Mouse (Mus musculus) liver, postnatal 0 days (tissue): ENCODE results near the gene Bmpr1a. TPM values are rescaled to one million over a fixed set of nuclear protein-coding genes. Genes with fewer than 3 reads are reported as not detected.

ENCODE experiments used
- ATAC-seq: fragments of 200-750 bp; cut with Nextera tagmentation; 2 replicates; pipeline ENCODE4 v1.8.0; 2017; ENCODE audit warnings: mild to moderate bottlenecking, moderate library complexity
- DNase-seq: peaks from one replicate; pipeline ENCODE4 v3.0.0-alpha.2; 2016
- H3K27ac ChIP-seq: fragments of 300-500 bp; sonication (generic); 2 replicates; pipeline ENCODE4 v1.5.1; 2014; ENCODE audit warnings: antibody characterized with exemption, moderate library complexity, mild to moderate bottlenecking, low read depth
- H3K27me3 ChIP-seq: fragments of 300-500 bp; sonication (generic); 2 replicates; pipeline ENCODE4 v1.6.1; 2014; ENCODE audit warnings: low read length, control low read depth, mixed read lengths; ENCODE audit not compliant: insufficient read depth
- H3K36me3 ChIP-seq: fragments of 300-500 bp; sonication (generic); replicated peaks from 2 replicates; pipeline ENCODE4 v1.6.1; 2014; ENCODE audit warnings: mild to moderate bottlenecking, control low read depth, low read length, moderate library complexity, mixed read lengths; ENCODE audit not compliant: insufficient read depth
- H3K4me1 ChIP-seq: fragments of 300-500 bp; sonication (generic); 2 replicates; pipeline ENCODE4 v1.6.1; 2014; ENCODE audit warnings: antibody characterized with exemption, mild to moderate bottlenecking, control low read depth; ENCODE audit not compliant: insufficient read depth
- H3K4me2 ChIP-seq: fragments of 300-500 bp; sonication (generic); 2 replicates; pipeline ENCODE4 v1.6.1; 2014; ENCODE audit warnings: low read depth, mild to moderate bottlenecking, low read length, moderate library complexity, mixed read lengths
- H3K4me3 ChIP-seq: fragments of 300-500 bp; sonication (generic); 2 replicates; pipeline ENCODE4 v1.5.1; 2014; ENCODE audit warnings: low read depth, low read length
- H3K9ac ChIP-seq: fragments of 300-500 bp; sonication (generic); replicated peaks from 2 replicates; pipeline ENCODE4 v1.6.1; 2014; ENCODE audit warnings: mild to moderate bottlenecking, moderate library complexity
- H3K9me3 ChIP-seq: fragments of 300-500 bp; sonication (generic); 2 replicates; pipeline ENCODE4 v1.6.1; 2016; ENCODE audit warnings: mild to moderate bottlenecking, control low read depth, low read length, mixed read lengths
- CTCF ChIP-seq: sonication (generic); IDR thresholded peaks from 2 replicates; pipeline ENCODE4 v1.5.1; 2016; ENCODE audit warnings: antibody characterized with exemption, low read depth
- EP300 ChIP-seq: IDR thresholded peaks from 2 replicates; pipeline ENCODE4 v1.6.1; 2016; ENCODE audit warnings: antibody characterized with exemption, low read depth, mild to moderate bottlenecking
- WGBS: fragments of 180-500 bp; shearing (Covaris S2); extraction: QIAGEN DNeasy Blood & Tissue Kit; methylation state at CpG from one replicate; pipeline ENCODE4 v1.1.7; 2014; ENCODE audit not compliant: insufficient replicate concordance; 5-methylcytosine and 5-hydroxymethylcytosine counted together
- polyA plus RNA-seq: library from polyadenylated mRNA; unstranded; fragments of >200 nt; fragmentation: Nextera tagmentation; extraction: Ambion mirVana; gene quantifications from 2 replicates; pipeline ENCODE4 v1.2.1, GENCODE M21; 2015

Gene Bmpr1a
- polyA plus RNA-seq, 1 experiment from 2014 or later = 5.0 TPM

DNA sequence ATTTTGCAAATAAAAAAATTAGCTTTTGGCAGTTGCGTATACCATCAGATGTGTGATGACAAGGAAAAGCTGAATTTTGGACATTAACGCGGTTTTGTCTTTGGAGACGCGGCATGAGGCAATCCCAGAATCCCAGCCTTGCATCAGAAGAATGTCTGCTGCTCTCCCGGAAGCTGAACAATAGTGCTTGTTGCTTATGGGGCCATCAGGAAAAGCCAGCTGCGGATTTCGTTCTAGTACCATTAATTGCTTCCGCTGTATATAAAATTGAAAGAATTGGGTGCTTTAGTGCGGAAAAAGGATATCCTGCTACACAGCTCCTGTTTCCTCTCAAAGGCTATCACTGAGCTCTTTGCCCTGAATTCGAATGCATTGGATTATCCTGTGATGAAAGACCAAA, 8.8 kb upstream of the Bmpr1a start:
- no peak overlapping the region for H3K4me2 ChIP-seq
- no peak for DNase-seq

GRCm38 (mm10) chr14:34508842-34509439, 5.8 kb upstream of the Bmpr1a start:
- H3K27ac ChIP-seq = no peak overlapping the region
- DNase-seq = no peak
- 39% methylated on average over 7 of the region's 7 CpGs for WGBS

More for the DNA sequence above, 8.8 kb upstream of the Bmpr1a start:
- no peak for ATAC-seq
- no peaks in the 10 kb centered on the region for H3K9me3 ChIP-seq
- no peak overlapping the region for H3K4me3 ChIP-seq
- no peak overlapping the region for H3K9ac ChIP-seq
- H3K4me1 ChIP-seq = no peaks in the 10 kb centered on the region
- no peaks in the 10 kb centered on the region for H3K36me3 ChIP-seq
- WGBS = 27% methylated on average over 11 of the region's 11 CpGs
- 0 out of 2 replicates have a peak, but pooled peaks cover 5% of the 10 kb centered on the region for H3K27me3 ChIP-seq
- TF ChIP-seq EP300 (no peak), CTCF (no peak)
- no peak overlapping the region for H3K27ac ChIP-seq

DNA sequence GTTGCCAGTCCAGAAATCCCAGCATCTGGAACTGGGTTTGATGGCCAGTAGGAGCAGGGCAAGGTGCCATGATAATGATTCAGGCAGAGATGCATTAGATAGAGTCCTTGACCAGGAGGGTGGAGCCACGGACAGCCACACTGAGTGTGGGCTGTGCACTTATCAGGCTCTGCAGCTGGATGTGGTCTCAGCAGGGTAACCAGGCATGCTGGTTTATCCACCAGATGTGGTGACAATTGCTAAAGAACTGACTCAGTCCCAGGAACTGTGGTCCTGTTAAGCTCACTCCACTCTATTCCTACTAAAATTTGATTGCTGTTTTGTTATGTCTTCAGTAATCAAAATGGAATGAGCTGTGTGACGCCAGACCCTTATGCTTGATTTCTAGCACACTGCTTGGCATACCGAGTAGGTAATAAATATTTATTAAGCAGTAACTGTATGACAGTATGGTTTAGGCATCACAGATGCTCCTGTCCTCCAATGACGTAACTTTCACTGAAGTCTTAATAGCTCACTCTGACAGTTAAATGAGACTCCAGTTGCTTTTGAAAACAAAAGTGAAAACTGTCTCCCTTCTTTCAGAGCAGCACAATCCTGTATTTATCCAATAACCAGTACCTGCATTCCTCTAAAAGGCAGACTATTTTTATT, 5.2 kb upstream of the Bmpr1a start:
- no peak overlapping the region for H3K4me2 ChIP-seq
- H3K27me3 ChIP-seq = peaks cover 15% of the 10 kb centered on the region
- DNase-seq = no peak

More at GRCm38 (mm10) chr14:34508842-34509439, 5.8 kb upstream of the Bmpr1a start:
- H3K4me3 ChIP-seq = no peak overlapping the region
- no peak overlapping the region for H3K9ac ChIP-seq
- no peaks in the 10 kb centered on the region for H3K36me3 ChIP-seq
- H3K4me1 ChIP-seq = no peaks in the 10 kb centered on the region
- TF ChIP-seq EP300 = no peak
- TF ChIP-seq CTCF = no peak
- H3K4me2 ChIP-seq = no peak overlapping the region
- peaks cover 14% of the 10 kb centered on the region; the same call in 1 of the 2 replicates for H3K27me3 ChIP-seq
- no peaks in the 10 kb centered on the region for H3K9me3 ChIP-seq
- no peak for ATAC-seq

GRCm38 (mm10) chr14:34505309-34505708, 2.2 kb upstream of the Bmpr1a start:
- Histone ChIP-seq H3K4me1 (0 out of 2 replicates have a peak, but pooled peaks cover 2% of the 10 kb centered on the region), H3K27ac (no peak overlapping the region), H3K9me3 (no peaks in the 10 kb centered on the region), H3K4me2 (no peak overlapping the region), H3K4me3 (no peak overlapping the region), H3K36me3 (no peaks in the 10 kb centered on the region), H3K9ac (no peak overlapping the region), H3K27me3 (peaks cover 32% of the 10 kb centered on the region)
- TF ChIP-seq EP300 = no peak
- TF ChIP-seq CTCF = no peak
- DNase-seq (no peak), ATAC-seq (no peak)
- WGBS = 33% methylated on average over 7 of the region's 7 CpGs

More for the DNA sequence above, 5.2 kb upstream of the Bmpr1a start:
- WGBS = 45% methylated on average over 4 of the region's 4 CpGs
- no peaks in the 10 kb centered on the region for H3K9me3 ChIP-seq
- no peak for TF ChIP-seq EP300
- TF ChIP-seq CTCF = no peak
- H3K9ac ChIP-seq = no peak overlapping the region
- no peak overlapping the region for H3K4me3 ChIP-seq
- no peaks in the 10 kb centered on the region for H3K36me3 ChIP-seq
- ATAC-seq = no peak
- no peaks in the 10 kb centered on the region for H3K4me1 ChIP-seq
- H3K27ac ChIP-seq = no peak overlapping the region

DNA sequence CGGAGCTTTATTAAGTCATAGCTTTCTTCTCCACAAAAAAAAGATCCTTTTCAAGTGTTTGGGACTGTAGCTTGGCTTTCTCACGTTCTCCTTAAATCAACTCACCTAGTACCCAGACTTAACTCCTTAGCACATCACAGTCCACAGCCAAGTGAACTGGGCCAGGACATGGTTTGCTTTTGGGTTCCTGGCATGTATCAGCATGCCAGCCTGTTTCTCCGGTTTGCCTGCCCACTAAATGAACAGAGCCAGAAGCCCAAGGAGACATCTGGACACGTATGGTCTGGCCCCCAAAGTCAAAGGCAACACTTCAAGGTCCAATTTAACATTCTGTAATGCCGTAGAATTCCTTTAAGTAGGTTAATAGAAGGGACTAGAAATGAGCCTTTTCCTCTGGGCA, 1.2 kb upstream of the Bmpr1a start:
- Histone ChIP-seq H3K4me1 (peaks cover 8% of the 10 kb centered on the region; the same call in 1 of the 2 replicates), H3K9me3 (no peaks in the 10 kb centered on the region), H3K27me3 (peaks cover 35% of the 10 kb centered on the region), H3K27ac (no peak overlapping the region), H3K9ac (no peak overlapping the region), H3K4me3 (no peak overlapping the region), H3K4me2 (no peak overlapping the region), H3K36me3 (no peaks in the 10 kb centered on the region)
- no peak for DNase-seq
- WGBS = 76% methylated on average over 5 of the region's 5 CpGs
- ATAC-seq = no peak
- TF ChIP-seq CTCF (no peak), EP300 (no peak)

DNA sequence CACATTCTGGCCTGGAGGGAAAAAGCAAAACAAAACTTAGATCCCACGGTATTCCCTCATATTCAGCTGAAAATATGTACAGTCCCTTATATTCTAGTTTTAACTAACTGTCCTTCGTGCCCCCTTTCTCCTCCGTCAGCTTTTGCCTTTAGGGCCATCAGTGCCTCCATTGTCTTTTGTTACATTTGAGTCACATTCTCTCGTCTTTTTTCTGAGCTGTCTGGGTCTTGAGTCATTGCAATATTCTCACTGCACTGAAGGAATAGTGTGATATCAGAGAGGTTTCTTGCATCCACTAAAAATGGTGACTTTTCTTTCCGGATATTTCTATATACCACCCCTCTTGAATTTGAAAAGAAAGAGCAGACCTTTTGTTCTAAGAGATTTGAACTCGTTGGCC, 618 bp upstream of the Bmpr1a start:
- Histone ChIP-seq H3K9ac (no peak overlapping the region), H3K27ac (no peak overlapping the region), H3K36me3 (no peaks in the 10 kb centered on the region), H3K4me3 (no peak overlapping the region), H3K9me3 (no peaks in the 10 kb centered on the region), H3K27me3 (peaks cover 35% of the 10 kb centered on the region), H3K4me2 (no peak overlapping the region), H3K4me1 (peaks cover 8% of the 10 kb centered on the region; the same call in 1 of the 2 replicates)
- no peak for ATAC-seq
- WGBS = 63% methylated on average over 6 of the region's 6 CpGs
- no peak for DNase-seq
- TF ChIP-seq CTCF (no peak), EP300 (no peak)
